Comparison of ENCODE assay signal across 30 mouse cellular contexts in genomic region chr11:103578339-103578738, GRCm38 (mm10). TPM values are rescaled to one million over a fixed set of nuclear protein-coding genes. Genes with fewer than 3 reads are reported as not detected.
DNase-seq lines count a peak whose midpoint lies in the region; TF ChIP-seq lines count a peak whose summit lies in the region.
"Had no signal": no experiment of that assay in that cellular context is flagged by ENCODE, and none has a peak within 500 bp of the region (broad histone marks: within the 10 kb centered on the region; RNA-seq: fewer than 3 reads in every experiment).

No protein-coding gene starts in this region.

- H3K9ac ChIP-seq in CH12.LX (ENCODE audit: insufficient read depth, low read depth): peak overlapping the region; percentile 71
- H3K9ac ChIP-seq: embryonic facial prominence, embryonic 13.5 days; embryonic facial prominence, embryonic 15.5 days; forebrain, embryonic 12.5 days had no signal

- H3K36me3 ChIP-seq in CH12.LX (replicated peaks in 1 of 2; ENCODE audit: control insufficient read depth in 1 of 2, insufficient read depth in 1 of 2, low read length in 1 of 2): peaks cover 0 to 16% of the 10 kb centered on the region in 2 experiments
- H3K36me3 ChIP-seq: embryonic facial prominence, embryonic 13.5 days; embryonic facial prominence, embryonic 15.5 days; forebrain, embryonic 10.5 days; forebrain, embryonic 12.5 days had no signal

- TF ChIP-seq RAD21 in CH12.LX (IDR thresholded peaks at IDR 0.05; ENCODE audit: low read depth, low read length): no peak

- DNase-seq in cerebellum, postnatal 10 days: peak; percentile 14 to 22
- no peak for DNase-seq in cerebellum, postnatal 36 days
- DNase-seq in 3134 (ENCODE audit: extremely low read depth, insufficient read length, low spot score) (peak; percentile 17), CH12.LX (ENCODE audit: extremely low read depth) (no peak)
- no peak for DNase-seq in right cerebral cortex, postnatal 10 days (ENCODE audit: low spot score in 2 of 2)
- DNase-seq in heart, postnatal 10 days: no peak
- DNase-seq: adrenal gland, adult 2 months; adrenal gland, postnatal 10 days; adrenal gland, postnatal 25 days; B cell, adult 2 months; cerebellum, adult 11 months; cerebellum, adult 18-20 months; cerebellum, adult 8-10 months; cerebellum, adult 9-11 months; embryo, embryonic 11 days had no signal

- peak overlapping the region; percentile 51 for H3K4me2 ChIP-seq in CH12.LX (ENCODE audit: insufficient read depth, low read depth, poor library complexity, severe bottlenecking)
- H3K4me2 ChIP-seq: embryonic facial prominence, embryonic 13.5 days; embryonic facial prominence, embryonic 15.5 days; forebrain, embryonic 12.5 days had no signal

- no peak for TF ChIP-seq EP300 in CH12.LX (IDR thresholded peaks at IDR 0.05; ENCODE audit: low read length)

- no peaks in the 10 kb centered on the region for H3K4me1 ChIP-seq in CH12.LX (ENCODE audit: control insufficient read depth in 1 of 2, insufficient read depth in 2 of 2)
- H3K4me1 ChIP-seq: embryonic facial prominence, embryonic 13.5 days; embryonic facial prominence, embryonic 15.5 days; forebrain, embryonic 10.5 days; forebrain, embryonic 12.5 days had no signal

- peak; percentile 48 for TF ChIP-seq POLR2A in CH12.LX (IDR thresholded peaks at IDR 0.05; ENCODE audit: low read depth, low read length)

- H3K27me3 ChIP-seq in CH12.LX (replicated peaks): peaks cover 40% of the 10 kb centered on the region
- H3K27me3 ChIP-seq: embryonic facial prominence, embryonic 13.5 days; embryonic facial prominence, embryonic 15.5 days; forebrain, embryonic 12.5 days had no signal

- intact Hi-C loops in heart, postnatal 10 days (cut with DNase I): no loop called here

- in situ Hi-C loops in CH12.LX (cut with MboI; ENCODE audit: low pct_ligation_motif_present, low pct_unique_long_range_greater_than_20kb, low sequenced_read_pairs): loop anchor here (10.0 kb wide), 1 partner anchor 104 kb away; no protein-coding TSS in a partner anchor

- H3K79me2 ChIP-seq in CH12.LX (replicated peaks; ENCODE audit: control insufficient read depth, extremely low read depth, insufficient read depth, poor library complexity, severe bottlenecking): no peaks in the 10 kb centered on the region

- no peak overlapping the region for H3K27ac ChIP-seq in CH12.LX (ENCODE audit: insufficient read depth, low read depth)
- H3K27ac ChIP-seq: embryonic facial prominence, embryonic 13.5 days; embryonic facial prominence, embryonic 15.5 days; forebrain, embryonic 10.5 days; forebrain, embryonic 12.5 days had no signal

- no peak for TF ChIP-seq CTCF in CH12.LX (conservative IDR thresholded peaks at IDR 0.05 in 1 of 2, IDR thresholded peaks at IDR 0.05 in 1 of 2; ENCODE audit: low read depth in 2 of 2, low read length in 2 of 2)

- H3K4me3 ChIP-seq in CH12.LX (replicated peaks in 1 of 3; ENCODE audit: low read depth in 2 of 3, low read length in 2 of 3, poor library complexity in 1 of 3): peak overlapping the region in 2 of 3 experiments; percentile 47 to 60
- H3K4me3 ChIP-seq: embryonic facial prominence, embryonic 13.5 days; embryonic facial prominence, embryonic 15.5 days; erythroblast, embryonic 14.5 days; forebrain, embryonic 10.5 days; forebrain, embryonic 12.5 days had no signal

- dilution Hi-C loops in CH12.LX (cut with MboI; ENCODE audit: extremely low pct_ligation_motif_present, extremely low pct_unique_long_range_greater_than_20kb, low sequenced_read_pairs): no loop called here

- H3K9me3 ChIP-seq in CH12.LX (replicated peaks; ENCODE audit: low read length): peaks cover 3% of the 10 kb centered on the region

TF ChIP-seq in CH12.LX, 34 proteins besides CTCF, POLR2A, EP300 and RAD21:
- TF ChIP-seq SMC3 (IDR thresholded peaks at IDR 0.05; ENCODE audit: low read depth, low read length) (no peak), MYC (IDR thresholded peaks at IDR 0.05; ENCODE audit: low read depth, low read length) (no peak; the same call in 1 of the 2 replicates), MAX (IDR thresholded peaks at IDR 0.05; ENCODE audit: low read length) (peak; percentile 79), NRF1 (IDR thresholded peaks at IDR 0.05; ENCODE audit: low read depth, low read length) (peak; percentile 68), CHD1 (IDR thresholded peaks at IDR 0.05; ENCODE audit: low read depth, low read length) (no peak), ZNF384 (IDR thresholded peaks at IDR 0.05; ENCODE audit: low read depth, low read length) (no peak), ZC3H11A (IDR thresholded peaks at IDR 0.05; ENCODE audit: low read depth, low read length) (no peak), IRF4 (IDR thresholded peaks at IDR 0.05; ENCODE audit: low read depth, low read length) (no peak), CHD2 (IDR thresholded peaks at IDR 0.05; ENCODE audit: low read length) (no peak), JUN (IDR thresholded peaks at IDR 0.05; ENCODE audit: insufficient read depth, low read depth, low read length) (no peak), BHLHE40 (IDR thresholded peaks at IDR 0.05; ENCODE audit: low read depth, low read length) (peak; percentile 58), ZKSCAN1 (IDR thresholded peaks at IDR 0.05; ENCODE audit: borderline replicate concordance, low read depth, low read length) (no peak), RCOR1 (conservative IDR thresholded peaks at IDR 0.05; ENCODE audit: low read depth, low read length) (no peak), TBP (conservative IDR thresholded peaks at IDR 0.05; ENCODE audit: low read depth, low read length) (0 out of 2 replicates have a peak, but pooled peaks have one; percentile 27), MXI1 (IDR thresholded peaks at IDR 0.05; ENCODE audit: low read depth, low read length) (peak; percentile 72; the same call in 1 of the 2 replicates)

RNA-seq across cellular contexts. Expression of gene Gm884, which starts 42.6 kb away (rescaled TPM):
- total RNA-seq in CH12.LX (2012; rRNA removed) (not detected in 2 replicates), CH12.LX (2014; rRNA removed) (not detected in 2 replicates)
- polyA plus RNA-seq in CH12.LX (2012; ENCODE audit: insufficient read length, low read depth): not detected in 2 replicates
- not detected for total RNA-seq in heart, postnatal 10 days (2021)
- total RNA-seq: adrenal gland, adult 2 months; adrenal gland, postnatal 10 days; adrenal gland, postnatal 25 days; adrenal gland, postnatal 4 days; common myeloid progenitor, adult 5-6 weeks; MEL had no signal
- polyA plus RNA-seq: adrenal gland, adult 2 months; brain, embryonic 14.5 days; CD4-positive, CD25-positive, alpha-beta regulatory T cell, adult 4 months; embryonic facial prominence, embryonic 11.5 days; embryonic facial prominence, embryonic 13.5 days; embryonic facial prominence, embryonic 15.5 days; erythroblast, embryonic 14.5 days; forebrain, embryonic 10.5 days; forebrain, embryonic 12.5 days; forebrain, embryonic 14.5 days; forebrain, embryonic 16.5 days; frontal cortex, adult 2 months; Patski had no signal

Comparison
In these comparisons a context has a peak if more than half of its experiments do, and no peak if none do; other contexts are left out.
1. DNase-seq: peak in cerebellum, postnatal 10 days (2 of 2) and 3134 (single experiment); none in cerebellum, postnatal 36 days (0 of 2), CH12.LX (single experiment), right cerebral cortex, postnatal 10 days (0 of 2) and heart, postnatal 10 days (0 of 2).